Mouse (Mus musculus): ENCODE data around the gene Fgfr2.

GRCm38 (mm10) chr7:130471045-130471444, 2652.1 kb downstream of the Fgfr2 start:
- TF ChIP-seq CTCF (conservative IDR thresholded peaks at IDR 0.05; ENCODE audit: low read length) (no peak), POU5F1 (IDR thresholded peaks at IDR 0.05; ENCODE audit: borderline replicate concordance, low read length) (no peak)

All from E14TG2a.4 (cell line).